Mouse (Mus musculus): ENCODE measurements around the gene Sh3kbp1. TPM values are rescaled to one million over a fixed set of nuclear protein-coding genes. Genes with fewer than 3 reads are reported as not detected.

Gene Sh3kbp1
- polyA plus RNA-seq, 1 experiment = 32.2 TPM

- Histone ChIP-seq H3K4me3 (replicated peaks; ENCODE audit: control insufficient read depth, low read depth, low read length) (no peak overlapping the region), H3K27ac (ENCODE audit: control insufficient read depth, insufficient read depth, low read depth, low read length, poor library complexity) (peak overlapping the region; percentile 30), H3K4me1 (ENCODE audit: control insufficient read depth, insufficient read depth, low read length) (peaks cover 2% of the 10 kb centered on the region)
- TF ChIP-seq POLR2A (IDR thresholded peaks at IDR 0.05; ENCODE audit: borderline replicate concordance, control insufficient read depth, low read depth, low read length) (no peak), CTCF (IDR thresholded peaks at IDR 0.05; ENCODE audit: control insufficient read depth, insufficient read depth, low read length) (no peak)
- WGBS = 49% methylated on average over 6 of the region's 6 CpGs
Measured at GRCm38 (mm10) chrX:159650727-159651126, 23.7 kb downstream of the Sh3kbp1 start.

GRCm38 (mm10) chrX:159671388-159671787 lies 44.3 kb downstream of the Sh3kbp1 start:
- Histone ChIP-seq H3K4me3 (replicated peaks; ENCODE audit: control insufficient read depth, low read depth, low read length) (no peak overlapping the region), H3K27ac (ENCODE audit: control insufficient read depth, insufficient read depth, low read depth, low read length, poor library complexity) (no peak overlapping the region), H3K4me1 (ENCODE audit: control insufficient read depth, insufficient read depth, low read length) (no peaks in the 10 kb centered on the region; the same call in 1 of the 2 replicates)
- WGBS = 82% methylated on average over 7 of the region's 7 CpGs
- TF ChIP-seq POLR2A (IDR thresholded peaks at IDR 0.05; ENCODE audit: borderline replicate concordance, control insufficient read depth, low read depth, low read length) (no peak), CTCF (IDR thresholded peaks at IDR 0.05; ENCODE audit: control insufficient read depth, insufficient read depth, low read length) (peak; percentile 12; the same call in 1 of the 2 replicates)

DNA sequence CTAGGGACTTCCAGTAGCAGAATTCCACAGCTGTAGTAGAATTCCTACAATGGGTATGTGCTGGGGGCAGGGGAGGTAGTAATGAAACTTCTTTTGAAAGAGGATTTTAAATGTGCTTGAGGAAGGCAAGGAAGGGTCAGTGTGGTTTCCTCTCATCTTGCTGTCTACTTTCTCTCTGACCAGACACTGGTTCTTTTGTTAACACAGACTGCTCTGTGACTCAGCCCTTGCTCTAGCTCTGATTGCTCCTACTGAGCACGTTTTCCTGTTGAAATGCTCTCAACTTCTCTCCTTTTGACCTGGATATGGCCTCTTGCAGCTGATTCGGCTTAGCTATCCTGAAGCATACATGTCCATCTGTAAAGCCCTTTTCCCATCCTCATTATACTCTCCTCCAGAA lies 45.4 kb downstream of the Sh3kbp1 start:
- WGBS = 25% methylated on average over 2 of the region's 2 CpGs
- TF ChIP-seq CTCF (IDR thresholded peaks at IDR 0.05; ENCODE audit: control insufficient read depth, insufficient read depth, low read length) (no peak), POLR2A (IDR thresholded peaks at IDR 0.05; ENCODE audit: borderline replicate concordance, control insufficient read depth, low read depth, low read length) (no peak)
- Histone ChIP-seq H3K4me1 (ENCODE audit: control insufficient read depth, insufficient read depth, low read length) (peaks cover 2% of the 10 kb centered on the region; the same call in 1 of the 2 replicates), H3K27ac (ENCODE audit: control insufficient read depth, insufficient read depth, low read depth, low read length, poor library complexity) (no peak overlapping the region), H3K4me3 (replicated peaks; ENCODE audit: control insufficient read depth, low read depth, low read length) (no peak overlapping the region)

GRCm38 (mm10) chrX:159676242-159676641 lies 49.2 kb downstream of the Sh3kbp1 start:
- WGBS = 14% methylated on average over 2 of the region's 2 CpGs
- no peak overlapping the region for H3K27ac ChIP-seq (ENCODE audit: control insufficient read depth, insufficient read depth, low read depth, low read length, poor library complexity)
- peaks cover 2% of the 10 kb centered on the region; the same call in 1 of the 2 replicates for H3K4me1 ChIP-seq (ENCODE audit: control insufficient read depth, insufficient read depth, low read length)
- TF ChIP-seq CTCF (IDR thresholded peaks at IDR 0.05; ENCODE audit: control insufficient read depth, insufficient read depth, low read length) (no peak), POLR2A (IDR thresholded peaks at IDR 0.05; ENCODE audit: borderline replicate concordance, control insufficient read depth, low read depth, low read length) (no peak)
- H3K4me3 ChIP-seq (replicated peaks; ENCODE audit: control insufficient read depth, low read depth, low read length) = no peak overlapping the region

DNA sequence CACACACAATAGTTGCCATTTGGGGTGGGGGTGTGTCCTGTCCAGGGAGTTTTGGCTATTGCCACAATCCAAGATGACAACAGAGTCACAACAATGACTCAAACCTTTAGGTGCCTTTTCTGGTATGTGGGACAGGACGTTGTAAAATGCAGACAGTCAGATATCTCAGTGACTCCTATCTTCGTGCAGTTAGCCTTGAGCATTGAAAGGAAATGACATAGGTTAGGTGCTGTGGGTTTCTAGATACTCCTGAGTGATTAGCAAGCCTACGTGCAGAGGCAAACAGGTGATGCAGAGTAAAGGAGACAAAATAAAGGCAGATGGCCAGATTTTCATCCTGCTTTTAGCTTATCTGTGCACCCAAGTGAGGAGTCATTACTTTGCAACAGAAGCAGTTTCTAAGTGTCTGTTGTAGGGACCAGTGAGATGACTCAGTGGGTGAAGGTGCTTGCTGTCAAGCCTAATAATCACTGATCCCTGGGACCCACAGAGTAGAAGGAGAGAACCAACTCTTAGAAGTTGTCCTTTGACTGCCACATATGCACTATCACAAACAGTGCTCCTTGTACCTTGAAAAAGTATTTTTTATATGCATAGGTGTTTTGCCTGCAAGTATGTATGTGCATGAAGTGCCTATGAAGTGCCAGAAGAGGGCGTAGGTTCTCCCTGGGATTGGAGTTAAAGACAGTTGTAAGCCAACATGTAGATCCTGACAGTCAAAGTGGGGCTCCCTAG lies 50.7 kb downstream of the Sh3kbp1 start:
- Histone ChIP-seq H3K27ac (ENCODE audit: control insufficient read depth, insufficient read depth, low read depth, low read length, poor library complexity) (peak overlapping the region; percentile 48; the same call in 1 of the 2 replicates), H3K4me3 (replicated peaks; ENCODE audit: control insufficient read depth, low read depth, low read length) (no peak overlapping the region), H3K4me1 (ENCODE audit: control insufficient read depth, insufficient read depth, low read length) (peaks cover 2% of the 10 kb centered on the region; the same call in 1 of the 2 replicates)
- TF ChIP-seq CTCF (IDR thresholded peaks at IDR 0.05; ENCODE audit: control insufficient read depth, insufficient read depth, low read length) = no peak
- TF ChIP-seq POLR2A (IDR thresholded peaks at IDR 0.05; ENCODE audit: borderline replicate concordance, control insufficient read depth, low read depth, low read length) = no peak
- WGBS = 32% methylated on average over 4 of the region's 4 CpGs

DNA sequence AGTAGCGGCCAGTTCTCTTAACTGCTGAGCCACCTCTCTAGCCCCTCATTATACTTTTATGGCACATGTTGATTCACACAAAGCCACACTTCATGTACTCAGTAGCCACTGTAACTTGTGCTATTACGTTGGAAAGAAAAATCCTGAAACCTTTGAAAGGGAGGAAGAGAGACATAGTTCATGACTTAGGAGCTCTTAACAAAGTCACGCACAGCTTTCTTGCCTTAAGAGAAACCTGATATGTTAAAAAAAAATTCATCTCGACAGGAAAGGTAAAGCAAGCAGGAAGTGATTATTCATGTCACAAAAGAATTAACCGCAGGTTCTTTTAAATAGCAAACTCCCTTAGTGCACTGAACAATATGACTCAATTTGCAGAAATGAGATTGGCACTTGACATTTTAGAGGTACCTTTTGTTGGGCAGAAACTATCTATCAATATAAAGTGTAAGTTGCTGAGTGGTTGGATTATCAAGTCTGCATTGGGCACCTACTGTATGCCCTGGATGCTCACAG lies 51.3 kb downstream of the Sh3kbp1 start:
- no peak overlapping the region; the same call in 1 of the 2 replicates for H3K27ac ChIP-seq (ENCODE audit: control insufficient read depth, insufficient read depth, low read depth, low read length, poor library complexity)
- H3K4me1 ChIP-seq (ENCODE audit: control insufficient read depth, insufficient read depth, low read length) = peaks cover 2% of the 10 kb centered on the region; the same call in 1 of the 2 replicates
- no peak overlapping the region for H3K4me3 ChIP-seq (replicated peaks; ENCODE audit: control insufficient read depth, low read depth, low read length)
- WGBS = 22% methylated on average over 5 of the region's 5 CpGs
- no peak for TF ChIP-seq CTCF (IDR thresholded peaks at IDR 0.05; ENCODE audit: control insufficient read depth, insufficient read depth, low read length)
- TF ChIP-seq POLR2A (IDR thresholded peaks at IDR 0.05; ENCODE audit: borderline replicate concordance, control insufficient read depth, low read depth, low read length) = no peak

- 35% methylated on average over 1 of the region's 1 CpGs for WGBS
- Histone ChIP-seq H3K27ac (ENCODE audit: control insufficient read depth, insufficient read depth, low read depth, low read length, poor library complexity) (no peak overlapping the region), H3K4me3 (replicated peaks; ENCODE audit: control insufficient read depth, low read depth, low read length) (no peak overlapping the region), H3K4me1 (ENCODE audit: control insufficient read depth, insufficient read depth, low read length) (no peaks in the 10 kb centered on the region; the same call in 1 of the 2 replicates)
- no peak for TF ChIP-seq POLR2A (IDR thresholded peaks at IDR 0.05; ENCODE audit: borderline replicate concordance, control insufficient read depth, low read depth, low read length)
- no peak for TF ChIP-seq CTCF (IDR thresholded peaks at IDR 0.05; ENCODE audit: control insufficient read depth, insufficient read depth, low read length)
Measured at GRCm38 (mm10) chrX:159685521-159685920, 58.4 kb downstream of the Sh3kbp1 start.

GRCm38 (mm10) chrX:159686850-159687249 lies 59.8 kb downstream of the Sh3kbp1 start:
- H3K4me1 ChIP-seq (ENCODE audit: control insufficient read depth, insufficient read depth, low read length) = no peaks in the 10 kb centered on the region; the same call in 1 of the 2 replicates
- WGBS = 45% methylated on average over 4 of the region's 4 CpGs
- H3K4me3 ChIP-seq (replicated peaks; ENCODE audit: control insufficient read depth, low read depth, low read length) = no peak overlapping the region

More at GRCm38 (mm10) chrX:159686850-159687249, 59.8 kb downstream of the Sh3kbp1 start:
- TF ChIP-seq CTCF (IDR thresholded peaks at IDR 0.05; ENCODE audit: control insufficient read depth, insufficient read depth, low read length) (no peak), POLR2A (IDR thresholded peaks at IDR 0.05; ENCODE audit: borderline replicate concordance, control insufficient read depth, low read depth, low read length) (no peak)
- no peak overlapping the region for H3K27ac ChIP-seq (ENCODE audit: control insufficient read depth, insufficient read depth, low read depth, low read length, poor library complexity)

All from bone marrow, adult 2 months (tissue).